Mouse (Mus musculus): Measurements from ENCODE around the gene Grm7.

DNA sequence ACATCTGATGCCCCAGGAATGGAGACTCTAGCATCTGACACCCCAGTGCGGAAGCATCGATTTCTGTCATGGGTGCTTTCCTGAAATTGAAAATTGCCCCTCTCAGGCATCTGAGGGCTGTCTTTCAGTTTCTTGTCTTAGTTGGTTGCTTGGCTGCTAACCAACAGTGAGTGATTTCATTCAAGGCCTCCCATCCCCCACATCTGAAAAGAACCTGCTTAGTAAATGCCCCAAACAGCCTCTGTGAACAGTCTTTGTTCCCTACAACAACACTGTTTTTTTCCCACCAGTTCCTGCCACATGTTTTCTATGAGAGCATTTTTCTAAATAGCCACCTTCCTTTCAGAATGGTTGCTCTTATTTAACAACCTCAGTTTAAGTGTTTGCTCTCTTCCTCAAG lies 723.6 kb downstream of the Grm7 start:
- no peak for TF ChIP-seq POLR2A (IDR thresholded peaks at IDR 0.05; ENCODE audit: extremely low read depth, insufficient read depth, low read length)
- TF ChIP-seq CTCF (IDR thresholded peaks at IDR 0.05; ENCODE audit: extremely low read depth, insufficient read depth, low read length): no peak

Data from cortical plate, adult 2 months (tissue).